Mouse (Mus musculus): ENCODE measurements around the gene Apba2.

Gene Apba2

GRCm38 (mm10) chr7:64531297-64531696 is 29.8 kb downstream of the Apba2 start:
- DNase-seq (ENCODE audit: low spot score), result no peak

- DNase-seq (ENCODE audit: low spot score), result no peak
These were observed 31.9 kb downstream of the Apba2 start for GRCm38 (mm10) chr7:64533374-64533773.

- no peak for DNase-seq (ENCODE audit: low spot score)
These were observed 33.8 kb downstream of the Apba2 start for GRCm38 (mm10) chr7:64535269-64535668.

GRCm38 (mm10) chr7:64539450-64540148 is 38.1 kb downstream of the Apba2 start:
- no peak for DNase-seq (ENCODE audit: low spot score)

GRCm38 (mm10) chr7:64546801-64547200 is 45.3 kb downstream of the Apba2 start:
- DNase-seq (ENCODE audit: low spot score), result no peak

GRCm38 (mm10) chr7:64550856-64551255 is 49.4 kb downstream of the Apba2 start:
- DNase-seq (ENCODE audit: low spot score), result no peak

GRCm38 (mm10) chr7:64552523-64553190 is 51.2 kb downstream of the Apba2 start:
- DNase-seq (ENCODE audit: low spot score), result no peak

- no peak for DNase-seq (ENCODE audit: low spot score)
These were observed 60.4 kb downstream of the Apba2 start for GRCm38 (mm10) chr7:64561711-64562498.

- no peak for DNase-seq (ENCODE audit: low spot score)
These were observed 63.5 kb downstream of the Apba2 start for GRCm38 (mm10) chr7:64564891-64565571.

GRCm38 (mm10) chr7:64566371-64567243 is 65.1 kb downstream of the Apba2 start:
- no peak for DNase-seq (ENCODE audit: low spot score)

GRCm38 (mm10) chr7:64568722-64569121 is 67.2 kb downstream of the Apba2 start:
- no peak for DNase-seq (ENCODE audit: low spot score)

GRCm38 (mm10) chr7:64569676-64570075 is 68.2 kb downstream of the Apba2 start:
- no peak for DNase-seq (ENCODE audit: low spot score)

GRCm38 (mm10) chr7:64570914-64571313 is 69.4 kb downstream of the Apba2 start:
- DNase-seq (ENCODE audit: low spot score), result no peak

- DNase-seq (ENCODE audit: low spot score), result no peak
These were observed 72.6 kb downstream of the Apba2 start for GRCm38 (mm10) chr7:64574144-64574543.

GRCm38 (mm10) chr7:64576519-64576951 is 75.0 kb downstream of the Apba2 start:
- DNase-seq (ENCODE audit: low spot score), result no peak

- no peak for DNase-seq (ENCODE audit: low spot score)
These were observed 76.7 kb downstream of the Apba2 start for GRCm38 (mm10) chr7:64578176-64578575.

GRCm38 (mm10) chr7:64579887-64580286 is 78.4 kb downstream of the Apba2 start:
- DNase-seq (ENCODE audit: low spot score), result no peak

- no peak for DNase-seq (ENCODE audit: low spot score)
These were observed 78.8 kb downstream of the Apba2 start for GRCm38 (mm10) chr7:64580293-64580692.

GRCm38 (mm10) chr7:64582358-64582757 is 80.9 kb downstream of the Apba2 start:
- no peak for DNase-seq (ENCODE audit: low spot score)

- DNase-seq (ENCODE audit: low spot score), result no peak
These were observed 82.2 kb downstream of the Apba2 start for GRCm38 (mm10) chr7:64583670-64584121.

- no peak for DNase-seq (ENCODE audit: low spot score)
These were observed 84.6 kb downstream of the Apba2 start for GRCm38 (mm10) chr7:64586133-64586532.

Data from urinary bladder, postnatal 14 days (tissue).